Mouse (Mus musculus): Measurements from ENCODE around the gene Ephx1.

- no peak for TF ChIP-seq CTCF (IDR thresholded peaks at IDR 0.05; ENCODE audit: control insufficient read depth, insufficient read depth, low read length)
- TF ChIP-seq POLR2A (IDR thresholded peaks at IDR 0.05; ENCODE audit: borderline replicate concordance, control insufficient read depth, low read depth, low read length): no peak
Observed at GRCm38 (mm10) chr1:181020756-181021487, at the start of gene Ephx1.

All from bone marrow, adult 2 months (tissue).